Mouse (Mus musculus): ENCODE results near the gene Lat. TPM values are rescaled to one million over a fixed set of nuclear protein-coding genes. Genes with fewer than 3 reads are reported as not detected.
"Not testable (repeated sequence)": the region's sequence is repeated elsewhere in the genome, so short reads cannot be mapped to it uniquely, and the experiment has no call there.

Lat gene
- polyA plus RNA-seq, 1 experiment from 2014 or later = 0.95 TPM

GRCm38 (mm10) chr7:126396298-126397119 is 27.1 kb upstream of the Lat start, which contains the start of gene Nfatc2ip:
Nfatc2ip (minus strand) TSS chr7:126396737.
- H3K27me3 ChIP-seq = no peaks in the 10 kb centered on the region
- no peak for TF ChIP-seq CTCF (IDR thresholded peaks at IDR 0.05)
- in situ Hi-C loops (cut with MboI; ENCODE audit: low pct_unique_long_range_greater_than_20kb) = loop anchor here (5.0 kb wide), 1 partner anchor 131 kb away; no protein-coding TSS in a partner anchor
- ATAC-seq (peak; percentile 98), DNase-seq (ENCODE audit: low read depth, low spot score) (peak; percentile 99)
- POLR2A ChIA-PET = no interaction called here
- CTCF ChIA-PET = interaction anchor here (0.6 kb wide), 1 partner anchor 130 kb away, joined by 3 read pairs; no protein-coding TSS in a partner anchor

GRCm38 (mm10) chr7:126392086-126392884 is 22.9 kb upstream of the Lat start:
- ATAC-seq; DNase-seq (ENCODE audit: low read depth, low spot score); POLR2A ChIA-PET; CTCF ChIA-PET; in situ Hi-C loops (cut with MboI; ENCODE audit: low pct_unique_long_range_greater_than_20kb); H3K27me3 ChIP-seq: not testable (repeated sequence)

GRCm38 (mm10) chr7:126388185-126388584 is 18.8 kb upstream of the Lat start:
- in situ Hi-C loops (cut with MboI; ENCODE audit: low pct_unique_long_range_greater_than_20kb) = no loop called here
- no peak for DNase-seq (ENCODE audit: low read depth, low spot score)
- no peak for TF ChIP-seq CTCF (IDR thresholded peaks at IDR 0.05)
- ChIA-PET CTCF (interaction anchor here (0.8 to 1.0 kb wide), 2 partner anchors 11 to 71 kb away, joined by 3 to 4 read pairs; partner anchors contain the start of gene Spns1), POLR2A (no interaction called here)
- no peak for ATAC-seq
- H3K27me3 ChIP-seq = no peaks in the 10 kb centered on the region

GRCm38 (mm10) chr7:126383565-126383964 is 14.2 kb upstream of the Lat start:
- ChIA-PET POLR2A (no interaction called here), CTCF (interaction anchor here (1.2 to 3.1 kb wide), 2 partner anchors 10 to 59 kb away, joined by 3 to 8 read pairs; no protein-coding TSS in a partner anchor)
- DNase-seq (ENCODE audit: low read depth, low spot score) = no peak
- in situ Hi-C loops (cut with MboI; ENCODE audit: low pct_unique_long_range_greater_than_20kb) = no loop called here
- TF ChIP-seq CTCF (IDR thresholded peaks at IDR 0.05) = no peak
- ATAC-seq = no peak
- H3K27me3 ChIP-seq = no peaks in the 10 kb centered on the region

- TF ChIP-seq CTCF (IDR thresholded peaks at IDR 0.05) = no peak
- ATAC-seq = peak; percentile 74
- ChIA-PET CTCF (interaction anchor here (0.9 to 2.9 kb wide), 10 partner anchors 11 to 115 kb away, joined by 3 to 53 read pairs (median 3); no protein-coding TSS in a partner anchor), POLR2A (interaction anchor here (1.2 kb wide), 1 partner anchor 51 kb away, joined by 4 read pairs; no protein-coding TSS in a partner anchor)
- DNase-seq (ENCODE audit: low read depth, low spot score) = peak; percentile 72
- in situ Hi-C loops (cut with MboI; ENCODE audit: low pct_unique_long_range_greater_than_20kb) = loop anchor here (5.0 kb wide), 1 partner anchor 45 kb away; no protein-coding TSS in a partner anchor
- H3K27me3 ChIP-seq = no peaks in the 10 kb centered on the region
Observed at GRCm38 (mm10) chr7:126377278-126378158, 8.1 kb upstream of the Lat start, which contains the start of gene Spns1. Spns1 (minus strand) TSS chr7:126377450.

GRCm38 (mm10) chr7:126376903-126377277 is 7.5 kb upstream of the Lat start:
- TF ChIP-seq CTCF (IDR thresholded peaks at IDR 0.05) = no peak
- ChIA-PET CTCF (interaction anchor here (0.9 to 2.9 kb wide), 10 partner anchors 11 to 115 kb away, joined by 3 to 53 read pairs (median 3); no protein-coding TSS in a partner anchor), POLR2A (interaction anchor here (1.2 kb wide), 1 partner anchor 50 kb away, joined by 4 read pairs; no protein-coding TSS in a partner anchor)
- H3K27me3 ChIP-seq = no peaks in the 10 kb centered on the region
- in situ Hi-C loops (cut with MboI; ENCODE audit: low pct_unique_long_range_greater_than_20kb) = loop anchor here (5.0 kb wide), 1 partner anchor 45 kb away; no protein-coding TSS in a partner anchor
- peak; percentile 22 for ATAC-seq
- DNase-seq (ENCODE audit: low read depth, low spot score) = no peak

GRCm38 (mm10) chr7:126375012-126375411 is 5.6 kb upstream of the Lat start:
- POLR2A ChIA-PET = no interaction called here
- in situ Hi-C loops (cut with MboI; ENCODE audit: low pct_unique_long_range_greater_than_20kb) = loop anchor here (5.0 kb wide), 1 partner anchor 43 kb away; no protein-coding TSS in a partner anchor
- DNase-seq (ENCODE audit: low read depth, low spot score) (no peak), ATAC-seq (no peak)
- CTCF ChIA-PET = interaction anchor here (2.9 kb wide), 1 partner anchor 51 kb away, joined by 53 read pairs; no protein-coding TSS in a partner anchor
- H3K27me3 ChIP-seq = no peaks in the 10 kb centered on the region
- TF ChIP-seq CTCF (IDR thresholded peaks at IDR 0.05) = no peak

GRCm38 (mm10) chr7:126374526-126374925 is 5.2 kb upstream of the Lat start:
- no peak for TF ChIP-seq CTCF (IDR thresholded peaks at IDR 0.05)
- DNase-seq (ENCODE audit: low read depth, low spot score) (no peak), ATAC-seq (no peak)
- CTCF ChIA-PET = no interaction called here
- POLR2A ChIA-PET = no interaction called here
- in situ Hi-C loops (cut with MboI; ENCODE audit: low pct_unique_long_range_greater_than_20kb) = no loop called here
- no peaks in the 10 kb centered on the region for H3K27me3 ChIP-seq

- no peak for TF ChIP-seq CTCF (IDR thresholded peaks at IDR 0.05)
- in situ Hi-C loops (cut with MboI; ENCODE audit: low pct_unique_long_range_greater_than_20kb) = no loop called here
- H3K27me3 ChIP-seq = no peaks in the 10 kb centered on the region
- DNase-seq (ENCODE audit: low read depth, low spot score) (no peak), ATAC-seq (no peak)
- POLR2A ChIA-PET = no interaction called here
- CTCF ChIA-PET = no interaction called here
Observed at GRCm38 (mm10) chr7:126373007-126373406, 3.6 kb upstream of the Lat start.
